Mouse (Mus musculus): Measurements from ENCODE around the gene Herc1. TPM values are rescaled to one million over a fixed set of nuclear protein-coding genes. Genes with fewer than 3 reads are reported as not detected.
A peak's percentile ranks its signal among the peaks of the same experiment; 100 is the strongest.

Gene Herc1
- polyA plus RNA-seq, 1 experiment from 2014 or later: 24.9 TPM

- no peaks in the 10 kb centered on the region for H3K9me3 ChIP-seq (ENCODE audit: control insufficient read depth, low read length)
- H3K4me1 ChIP-seq (ENCODE audit: control insufficient read depth, insufficient read depth, low read length): peaks cover 7% of the 10 kb centered on the region; the same call in 1 of the 2 replicates
- H3K27ac ChIP-seq (replicated peaks; ENCODE audit: low read depth, low read length): no peak overlapping the region
- no peak overlapping the region for H3K4me2 ChIP-seq (ENCODE audit: low read depth, severe bottlenecking)
- peaks cover 26% of the 10 kb centered on the region for H3K36me3 ChIP-seq (ENCODE audit: control insufficient read depth, insufficient read depth, low read length)
- 89% methylated on average over 4 of the region's 4 CpGs for WGBS
- no peak for DNase-seq (ENCODE audit: low spot score)
- no peak for ATAC-seq (ENCODE audit: insufficient number of reproducible peaks, low FRiP score, low TSS enrichment, low read depth)
- no peak overlapping the region for H3K4me3 ChIP-seq (ENCODE audit: low read depth, low read length)
- H3K27me3 ChIP-seq (ENCODE audit: control insufficient read depth, insufficient read depth, low read length): no peaks in the 10 kb centered on the region
- H3K9ac ChIP-seq (ENCODE audit: low read length): no peak overlapping the region
These were observed 158.7 kb downstream of the Herc1 start for GRCm38 (mm10) chr9:66508890-66509399.

- WGBS: 77% methylated on average over 7 of the region's 7 CpGs
- H3K9ac ChIP-seq (ENCODE audit: low read length): no peak overlapping the region
- no peak for DNase-seq (ENCODE audit: low spot score)
- no peak overlapping the region for H3K4me3 ChIP-seq (ENCODE audit: low read depth, low read length)
- peaks cover 7% of the 10 kb centered on the region; the same call in 1 of the 2 replicates for H3K4me1 ChIP-seq (ENCODE audit: control insufficient read depth, insufficient read depth, low read length)
- no peaks in the 10 kb centered on the region for H3K27me3 ChIP-seq (ENCODE audit: control insufficient read depth, insufficient read depth, low read length)
- no peak for ATAC-seq (ENCODE audit: insufficient number of reproducible peaks, low FRiP score, low TSS enrichment, low read depth)
- no peaks in the 10 kb centered on the region for H3K9me3 ChIP-seq (ENCODE audit: control insufficient read depth, low read length)
- no peak overlapping the region for H3K27ac ChIP-seq (replicated peaks; ENCODE audit: low read depth, low read length)
- H3K36me3 ChIP-seq (ENCODE audit: control insufficient read depth, insufficient read depth, low read length): peaks cover 19% of the 10 kb centered on the region
- no peak overlapping the region for H3K4me2 ChIP-seq (ENCODE audit: low read depth, severe bottlenecking)
These were observed 160.1 kb downstream of the Herc1 start for GRCm38 (mm10) chr9:66510351-66510841.

GRCm38 (mm10) chr9:66510944-66511343 is 160.7 kb downstream of the Herc1 start:
- Histone ChIP-seq H3K27ac (replicated peaks; ENCODE audit: low read depth, low read length) (peak overlapping the region; percentile 90; the same call in 1 of the 2 replicates), H3K4me3 (ENCODE audit: low read depth, low read length) (peak overlapping the region; percentile 64), H3K36me3 (ENCODE audit: control insufficient read depth, insufficient read depth, low read length) (peaks cover 18% of the 10 kb centered on the region), H3K4me1 (ENCODE audit: control insufficient read depth, insufficient read depth, low read length) (peaks cover 7% of the 10 kb centered on the region; the same call in 1 of the 2 replicates), H3K9me3 (ENCODE audit: control insufficient read depth, low read length) (no peaks in the 10 kb centered on the region), H3K4me2 (ENCODE audit: low read depth, severe bottlenecking) (peak overlapping the region; percentile 98), H3K9ac (ENCODE audit: low read length) (peak overlapping the region; percentile 81), H3K27me3 (ENCODE audit: control insufficient read depth, insufficient read depth, low read length) (no peaks in the 10 kb centered on the region)
- DNase-seq (ENCODE audit: low spot score) (peak; percentile 43), ATAC-seq (ENCODE audit: insufficient number of reproducible peaks, low FRiP score, low TSS enrichment, low read depth) (no peak)
- WGBS: 2% methylated on average over 2 of the region's 2 CpGs

GRCm38 (mm10) chr9:66511580-66512350 is 161.5 kb downstream of the Herc1 start:
- Histone ChIP-seq H3K4me2 (ENCODE audit: low read depth, severe bottlenecking) (peak overlapping the region; percentile 98), H3K9me3 (ENCODE audit: control insufficient read depth, low read length) (no peaks in the 10 kb centered on the region), H3K4me3 (ENCODE audit: low read depth, low read length) (peak overlapping the region; percentile 64), H3K27ac (replicated peaks; ENCODE audit: low read depth, low read length) (peak overlapping the region; percentile 90), H3K27me3 (ENCODE audit: control insufficient read depth, insufficient read depth, low read length) (no peaks in the 10 kb centered on the region), H3K4me1 (ENCODE audit: control insufficient read depth, insufficient read depth, low read length) (peaks cover 7% of the 10 kb centered on the region; the same call in 1 of the 2 replicates), H3K36me3 (ENCODE audit: control insufficient read depth, insufficient read depth, low read length) (peaks cover 17% of the 10 kb centered on the region), H3K9ac (ENCODE audit: low read length) (peak overlapping the region; percentile 81)
- ATAC-seq (ENCODE audit: insufficient number of reproducible peaks, low FRiP score, low TSS enrichment, low read depth) (peak; percentile 85), DNase-seq (ENCODE audit: low spot score) (peak; percentile 93)
- under 1% methylated on average over 77 of the region's 78 CpGs for WGBS

GRCm38 (mm10) chr9:66512351-66512671 is 162.1 kb downstream of the Herc1 start:
- peak; percentile 91 for ATAC-seq (ENCODE audit: insufficient number of reproducible peaks, low FRiP score, low TSS enrichment, low read depth)
- peak; percentile 86 for DNase-seq (ENCODE audit: low spot score)
- Histone ChIP-seq H3K9ac (ENCODE audit: low read length) (peak overlapping the region; percentile 81), H3K4me1 (ENCODE audit: control insufficient read depth, insufficient read depth, low read length) (peaks cover 7% of the 10 kb centered on the region; the same call in 1 of the 2 replicates), H3K36me3 (ENCODE audit: control insufficient read depth, insufficient read depth, low read length) (peaks cover 18% of the 10 kb centered on the region), H3K9me3 (ENCODE audit: control insufficient read depth, low read length) (no peaks in the 10 kb centered on the region), H3K27me3 (ENCODE audit: control insufficient read depth, insufficient read depth, low read length) (no peaks in the 10 kb centered on the region), H3K4me3 (ENCODE audit: low read depth, low read length) (peak overlapping the region; percentile 64), H3K4me2 (ENCODE audit: low read depth, severe bottlenecking) (peak overlapping the region; percentile 98), H3K27ac (replicated peaks; ENCODE audit: low read depth, low read length) (peak overlapping the region; percentile 90)
- WGBS: under 1% methylated on average over 8 of the region's 8 CpGs

GRCm38 (mm10) chr9:66513150-66513549 is 162.9 kb downstream of the Herc1 start:
- Histone ChIP-seq H3K9me3 (ENCODE audit: control insufficient read depth, low read length) (no peaks in the 10 kb centered on the region), H3K4me3 (ENCODE audit: low read depth, low read length) (no peak overlapping the region), H3K27ac (replicated peaks; ENCODE audit: low read depth, low read length) (no peak overlapping the region; the same call in 1 of the 2 replicates), H3K4me2 (ENCODE audit: low read depth, severe bottlenecking) (no peak overlapping the region), H3K27me3 (ENCODE audit: control insufficient read depth, insufficient read depth, low read length) (no peaks in the 10 kb centered on the region), H3K4me1 (ENCODE audit: control insufficient read depth, insufficient read depth, low read length) (peaks cover 7% of the 10 kb centered on the region; the same call in 1 of the 2 replicates), H3K36me3 (ENCODE audit: control insufficient read depth, insufficient read depth, low read length) (peaks cover 18% of the 10 kb centered on the region), H3K9ac (ENCODE audit: low read length) (no peak overlapping the region)
- ATAC-seq (ENCODE audit: insufficient number of reproducible peaks, low FRiP score, low TSS enrichment, low read depth) (no peak), DNase-seq (ENCODE audit: low spot score) (peak; percentile 46)

- Histone ChIP-seq H3K27me3 (ENCODE audit: control insufficient read depth, insufficient read depth, low read length) (no peaks in the 10 kb centered on the region), H3K9ac (ENCODE audit: low read length) (no peak overlapping the region; the same call in 1 of the 2 replicates), H3K36me3 (ENCODE audit: control insufficient read depth, insufficient read depth, low read length) (peaks cover 17% of the 10 kb centered on the region), H3K4me1 (ENCODE audit: control insufficient read depth, insufficient read depth, low read length) (peaks cover 7% of the 10 kb centered on the region; the same call in 1 of the 2 replicates), H3K4me3 (ENCODE audit: low read depth, low read length) (no peak overlapping the region), H3K4me2 (ENCODE audit: low read depth, severe bottlenecking) (no peak overlapping the region), H3K9me3 (ENCODE audit: control insufficient read depth, low read length) (no peaks in the 10 kb centered on the region), H3K27ac (replicated peaks; ENCODE audit: low read depth, low read length) (no peak overlapping the region)
- ATAC-seq (ENCODE audit: insufficient number of reproducible peaks, low FRiP score, low TSS enrichment, low read depth) (no peak), DNase-seq (ENCODE audit: low spot score) (no peak)
- WGBS: 87% methylated on average over 4 of the region's 4 CpGs
These were observed 163.5 kb downstream of the Herc1 start for GRCm38 (mm10) chr9:66513661-66514255.

- ATAC-seq (ENCODE audit: insufficient number of reproducible peaks, low FRiP score, low TSS enrichment, low read depth) (no peak), DNase-seq (ENCODE audit: low spot score) (peak; percentile 57)
- no peaks in the 10 kb centered on the region for H3K9me3 ChIP-seq (ENCODE audit: control insufficient read depth, low read length)
- 71% methylated on average over 17 of the region's 17 CpGs for WGBS
- no peaks in the 10 kb centered on the region for H3K27me3 ChIP-seq (ENCODE audit: control insufficient read depth, insufficient read depth, low read length)
- H3K4me3 ChIP-seq (ENCODE audit: low read depth, low read length): no peak within 1 kb of the TSS
- peaks cover 16% of the 10 kb centered on the region for H3K36me3 ChIP-seq (ENCODE audit: control insufficient read depth, insufficient read depth, low read length)
- H3K4me1 ChIP-seq (ENCODE audit: control insufficient read depth, insufficient read depth, low read length): peaks cover 7% of the 10 kb centered on the region; the same call in 1 of the 2 replicates
- H3K9ac ChIP-seq (ENCODE audit: low read length): no peak within 1 kb of the TSS; the same call in 1 of the 2 replicates
- no peak within 1 kb of the TSS for H3K4me2 ChIP-seq (ENCODE audit: low read depth, severe bottlenecking)
- H3K27ac ChIP-seq (replicated peaks; ENCODE audit: low read depth, low read length): no peak within 1 kb of the TSS; the same call in 1 of the 2 replicates
These were observed 164.1 kb downstream of the Herc1 start, which contains the start of gene Fbxl22 for GRCm38 (mm10) chr9:66514256-66514770. TSS of gene Fbxl22 (minus strand) at chr9:66514593.
